Mouse (Mus musculus): ENCODE measurements around the gene Cpb2.

Gene Cpb2

DNA sequence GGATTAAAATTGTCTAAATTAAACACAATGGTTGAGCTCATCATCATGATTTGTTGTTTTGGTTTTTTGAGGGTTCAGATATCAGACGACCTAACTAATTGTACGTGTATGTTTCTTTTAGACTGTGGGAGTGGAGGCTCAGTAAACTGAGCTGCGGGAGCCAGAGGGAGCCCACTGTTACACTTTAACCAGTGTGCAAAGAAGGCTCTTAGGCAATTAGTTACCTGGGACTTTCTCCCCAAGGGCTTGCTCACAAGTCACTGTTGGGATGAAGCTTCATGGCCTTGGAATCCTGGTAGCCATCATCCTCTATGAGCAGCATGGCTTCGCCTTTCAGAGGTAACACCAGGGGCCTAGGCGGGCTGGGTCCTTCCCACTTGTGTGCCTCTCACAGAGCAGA, at the start of gene Cpb2:
Gene Cpb2, plus strand, starts transcription at position 201 of the 400 bp plus-strand sequence.
- DNase-seq (ENCODE audit: low read depth, low spot score): no peak

DNA sequence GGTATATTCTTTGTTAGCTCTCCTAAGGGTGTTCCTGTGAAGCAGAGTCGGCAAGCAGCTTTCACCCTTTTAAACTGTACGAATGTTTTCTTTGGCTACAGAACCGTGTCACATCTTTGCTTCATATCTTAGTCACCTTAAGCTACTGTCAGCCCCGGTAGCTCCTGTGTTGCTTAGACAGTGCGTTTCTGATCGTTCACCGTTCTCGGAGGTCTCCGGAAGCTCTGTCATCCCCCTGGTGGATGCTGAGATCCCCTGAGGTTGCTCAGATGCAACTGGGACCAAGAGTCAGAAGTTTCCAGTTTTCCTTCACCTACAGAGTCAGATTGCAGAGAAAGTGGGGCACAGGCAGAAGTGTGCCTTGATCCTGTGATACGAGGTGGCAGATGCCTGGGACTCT, 49.7 kb upstream of the Cpb2 start:
- no peak for DNase-seq (ENCODE audit: low read depth, low spot score)

DNA sequence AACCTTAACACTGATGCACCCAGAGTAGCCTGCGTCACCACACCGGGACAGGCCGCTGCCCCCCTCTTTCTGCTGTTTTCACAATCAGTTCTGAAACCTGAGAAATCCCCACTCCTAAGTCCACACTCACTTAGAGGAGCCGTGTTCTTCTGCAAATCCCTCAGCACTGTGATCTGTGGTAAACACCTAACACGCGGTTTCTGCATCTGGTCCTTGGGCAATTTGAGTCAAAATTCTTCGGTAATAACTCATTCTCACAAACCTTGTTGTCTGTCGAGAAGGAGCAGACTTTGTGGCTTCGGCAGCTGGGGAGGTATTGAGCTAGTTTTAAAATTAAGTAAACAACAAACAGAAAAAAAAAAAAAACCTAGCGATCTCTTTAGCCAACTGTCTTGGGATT, 49.2 kb upstream of the Cpb2 start:
- no peak for DNase-seq (ENCODE audit: low read depth, low spot score)

DNA sequence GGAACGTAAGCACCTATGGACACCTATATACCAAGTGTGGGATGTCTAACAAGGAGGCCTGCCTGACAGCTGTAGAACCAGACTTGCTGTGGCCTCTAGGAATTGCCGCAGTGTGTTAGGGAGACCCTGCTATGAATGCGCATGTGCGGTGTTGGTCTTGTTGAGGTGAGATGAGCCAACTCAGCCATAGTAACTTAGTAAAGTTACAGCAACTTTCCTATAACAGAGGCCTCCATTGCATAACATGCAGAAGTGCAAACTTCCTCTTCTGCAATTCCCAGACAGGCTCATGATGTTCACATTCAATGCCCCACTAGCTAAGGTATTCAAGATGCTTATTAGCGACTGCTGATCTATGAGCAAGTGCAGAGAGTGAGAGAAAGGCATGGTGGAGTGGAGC, 46.6 kb upstream of the Cpb2 start:
- DNase-seq (ENCODE audit: low read depth, low spot score): no peak

DNA sequence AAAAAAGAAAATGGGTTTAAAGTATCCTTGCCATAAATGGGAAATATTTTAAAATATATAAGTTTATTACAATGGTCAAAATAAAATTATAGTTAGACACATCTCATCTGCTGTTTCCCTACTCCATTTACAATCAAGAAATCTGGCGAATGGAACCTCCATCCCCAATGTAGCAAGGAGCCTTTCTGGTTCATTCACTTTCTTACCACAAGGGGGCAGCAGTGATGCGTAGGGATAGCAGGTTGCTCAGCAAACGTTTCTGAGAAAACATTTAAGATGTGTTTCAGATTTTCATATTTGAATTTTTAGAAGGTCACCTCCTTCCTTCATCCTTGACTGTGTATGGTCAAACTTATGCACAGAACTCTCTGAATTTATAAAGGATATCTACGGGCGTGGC, 45.1 kb upstream of the Cpb2 start:
- DNase-seq (ENCODE audit: low read depth, low spot score): peak; percentile 84

DNA sequence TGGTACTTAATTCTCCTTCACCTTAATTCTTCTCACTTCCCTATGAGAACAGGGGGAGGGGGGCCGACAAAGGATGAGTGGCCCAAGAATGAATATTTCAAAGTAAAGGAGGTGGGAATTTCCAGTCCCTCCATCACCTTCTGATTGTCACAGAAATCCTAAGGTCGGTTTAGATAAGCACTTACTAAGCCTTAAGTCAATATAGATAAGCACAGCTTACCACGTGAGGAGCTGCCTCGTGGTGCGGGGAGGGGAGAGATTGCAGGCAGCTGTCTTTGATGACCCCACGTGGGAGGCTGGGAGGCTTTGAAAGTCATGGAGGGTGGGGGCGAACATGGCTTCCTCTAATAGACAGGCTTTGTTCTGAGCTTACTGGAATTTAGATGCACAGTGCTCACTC, 44.4 kb upstream of the Cpb2 start:
- no peak for DNase-seq (ENCODE audit: low read depth, low spot score)

DNA sequence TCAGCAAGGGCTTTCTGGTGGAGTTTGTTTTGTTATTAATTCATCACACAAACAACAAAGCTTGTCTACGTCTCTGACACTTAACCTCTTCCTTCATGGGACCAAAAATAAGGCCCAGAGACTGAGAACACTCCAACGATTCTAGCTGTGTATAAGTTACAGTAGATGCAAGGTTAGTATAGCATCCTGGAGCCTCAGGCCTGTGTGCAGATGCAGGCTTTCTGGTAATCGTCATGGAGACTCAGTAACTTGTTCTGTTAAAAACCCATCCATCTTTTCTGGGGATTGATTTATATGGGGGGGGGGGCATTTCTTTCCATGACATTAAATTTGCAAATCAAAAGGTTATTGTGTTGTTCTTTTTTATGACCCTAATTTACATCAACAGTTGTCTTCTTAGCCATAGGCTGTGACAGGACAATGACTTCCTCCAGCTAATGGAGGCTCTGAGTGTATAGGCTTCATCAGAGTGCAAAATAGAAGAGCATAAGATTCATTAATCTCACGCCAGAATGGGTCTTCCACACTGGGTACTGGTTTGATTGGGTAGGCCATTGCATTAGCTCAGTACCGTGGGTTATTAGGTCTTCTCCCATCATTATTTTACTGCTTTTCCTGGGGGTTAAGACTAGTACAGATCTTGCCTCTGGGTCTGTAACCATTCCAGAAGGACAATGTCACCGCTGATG, 36.6 kb upstream of the Cpb2 start:
- DNase-seq (ENCODE audit: low read depth, low spot score): no peak

DNA sequence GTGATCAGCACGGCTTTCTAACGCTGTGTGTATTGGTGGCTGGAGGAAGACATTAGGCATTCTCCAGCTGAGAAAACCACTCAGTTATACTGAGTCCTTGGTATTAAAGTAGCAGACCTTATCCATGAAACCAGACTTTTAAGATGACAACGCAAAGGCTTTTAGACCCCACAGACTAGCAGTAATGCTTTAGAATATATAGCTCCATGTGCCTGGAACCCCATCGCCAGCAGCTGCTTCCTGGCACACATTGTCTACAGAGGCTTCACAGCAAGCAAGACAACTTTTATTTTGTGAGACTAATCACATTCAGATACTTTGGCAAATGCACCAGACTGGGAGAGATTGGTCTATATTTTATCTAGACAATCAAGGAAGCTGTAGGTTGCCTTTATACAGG, 35.8 kb upstream of the Cpb2 start:
- DNase-seq (ENCODE audit: low read depth, low spot score): no peak

DNA sequence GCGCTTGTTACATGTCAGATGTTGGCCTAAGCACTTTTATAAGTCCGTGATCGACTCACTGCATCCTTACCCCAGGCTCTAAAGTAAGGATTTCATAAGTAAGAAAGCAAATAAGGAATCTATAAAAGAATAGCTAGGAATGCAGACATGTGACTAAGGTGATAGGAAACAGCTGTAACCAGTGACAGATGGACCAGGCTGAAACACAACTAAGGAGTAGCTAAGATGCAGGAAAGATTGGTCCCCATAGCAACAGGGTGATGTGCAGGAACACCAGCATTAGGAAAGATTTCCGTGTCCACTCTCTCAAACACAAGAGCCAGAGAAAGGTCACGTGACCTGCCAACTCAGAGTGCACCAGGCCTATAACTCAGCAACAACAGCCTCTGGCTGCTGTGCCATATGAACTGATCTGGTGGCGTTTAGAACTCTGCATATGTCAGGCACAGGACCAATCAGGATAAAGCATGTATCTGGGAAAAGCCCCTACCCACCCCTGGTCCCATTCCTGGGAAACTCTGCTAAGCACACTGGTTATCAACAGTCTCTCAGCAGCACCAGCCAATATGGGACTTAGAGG, 33.4 kb upstream of the Cpb2 start:
- no peak for DNase-seq (ENCODE audit: low read depth, low spot score)

DNA sequence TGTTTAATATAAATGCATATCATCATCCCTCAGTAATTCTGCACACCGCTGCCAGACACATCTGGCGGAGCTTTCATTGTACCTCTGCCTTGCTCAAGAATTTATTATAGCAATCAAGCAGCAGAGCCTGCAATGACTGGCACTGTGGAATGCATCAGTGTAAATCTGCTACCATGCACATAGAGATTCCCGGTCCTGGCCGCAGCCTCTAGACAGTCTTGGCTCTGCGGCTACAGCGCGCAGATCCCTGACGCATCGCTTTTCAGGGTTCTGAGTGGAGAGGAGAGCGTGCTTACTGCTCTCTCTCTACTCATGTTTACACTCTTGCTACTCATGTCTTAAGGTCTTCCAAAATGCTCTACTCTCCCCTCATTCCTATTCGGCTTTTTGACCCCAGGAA, 28.3 kb upstream of the Cpb2 start:
- DNase-seq (ENCODE audit: low read depth, low spot score): no peak

DNA sequence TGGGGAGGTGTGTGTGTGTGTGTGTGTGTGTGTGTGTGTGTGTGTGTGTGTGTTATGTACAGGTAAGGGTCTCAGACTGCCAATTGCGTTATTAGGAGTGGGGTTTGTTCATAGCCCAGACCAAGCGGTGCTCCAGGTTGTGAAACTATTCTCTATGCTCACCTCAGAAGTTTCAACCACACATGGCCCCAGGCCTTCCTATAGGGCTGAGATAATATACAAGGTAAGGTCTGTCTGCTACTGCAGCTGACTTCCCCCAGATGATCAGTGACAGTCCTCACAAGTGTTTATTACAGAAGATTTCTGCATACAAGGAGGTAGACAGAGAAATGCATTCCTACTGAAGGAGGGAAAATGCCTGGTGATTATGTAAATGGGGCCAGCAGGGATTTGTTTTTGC, 23.2 kb upstream of the Cpb2 start:
- DNase-seq (ENCODE audit: low read depth, low spot score): no peak

DNA sequence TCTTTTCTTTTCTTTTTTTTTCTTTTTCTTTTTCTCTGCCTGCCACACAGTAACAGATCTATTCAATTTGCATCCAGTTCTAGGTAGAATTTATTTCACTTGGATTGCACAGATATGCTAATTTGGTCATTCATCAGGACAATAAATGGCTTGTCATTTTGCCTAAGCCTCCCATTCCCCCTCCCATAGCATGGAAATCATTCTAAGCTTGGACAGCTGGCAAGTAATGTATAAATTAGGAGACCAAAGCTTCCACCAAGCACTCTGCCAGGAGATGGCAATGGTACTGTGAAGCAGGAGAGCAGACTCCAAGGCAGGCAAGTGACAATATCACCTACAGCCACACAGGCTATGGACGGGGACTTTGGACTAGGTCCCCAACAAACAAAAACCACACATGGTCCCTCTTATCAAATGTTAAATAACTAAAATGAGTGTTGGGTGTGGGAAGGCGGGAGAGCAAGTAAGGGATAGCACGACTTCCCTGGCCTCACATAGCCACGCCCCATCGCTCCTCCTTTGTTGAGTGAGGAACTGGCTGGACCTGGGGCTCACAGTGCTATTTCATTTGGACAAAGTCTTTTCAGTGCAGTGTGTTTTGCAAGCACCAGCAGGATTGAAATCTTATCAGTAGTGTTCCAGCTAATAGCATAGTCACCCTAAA, 22.7 kb upstream of the Cpb2 start:
- no peak for DNase-seq (ENCODE audit: low read depth, low spot score)

DNA sequence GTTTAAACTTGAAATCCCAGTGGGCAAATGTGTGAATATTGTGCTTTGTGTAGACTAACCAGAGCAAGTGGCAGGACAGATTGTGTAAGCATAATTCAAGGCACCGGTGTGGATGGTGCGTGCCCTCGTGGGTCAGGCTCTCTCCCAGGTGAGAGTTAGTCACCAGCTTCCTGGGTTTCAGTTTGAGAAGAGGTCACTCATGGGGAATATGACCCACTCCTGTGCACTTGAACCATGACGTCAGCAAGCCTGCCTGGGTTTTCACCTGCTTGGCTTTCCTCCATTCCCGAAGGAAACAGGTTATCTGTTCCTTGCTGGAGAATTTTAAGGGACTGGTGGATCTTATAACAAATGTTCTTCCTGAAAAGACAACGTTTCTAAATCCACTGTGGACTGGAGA, 19.7 kb upstream of the Cpb2 start:
- DNase-seq (ENCODE audit: low read depth, low spot score): no peak

DNA sequence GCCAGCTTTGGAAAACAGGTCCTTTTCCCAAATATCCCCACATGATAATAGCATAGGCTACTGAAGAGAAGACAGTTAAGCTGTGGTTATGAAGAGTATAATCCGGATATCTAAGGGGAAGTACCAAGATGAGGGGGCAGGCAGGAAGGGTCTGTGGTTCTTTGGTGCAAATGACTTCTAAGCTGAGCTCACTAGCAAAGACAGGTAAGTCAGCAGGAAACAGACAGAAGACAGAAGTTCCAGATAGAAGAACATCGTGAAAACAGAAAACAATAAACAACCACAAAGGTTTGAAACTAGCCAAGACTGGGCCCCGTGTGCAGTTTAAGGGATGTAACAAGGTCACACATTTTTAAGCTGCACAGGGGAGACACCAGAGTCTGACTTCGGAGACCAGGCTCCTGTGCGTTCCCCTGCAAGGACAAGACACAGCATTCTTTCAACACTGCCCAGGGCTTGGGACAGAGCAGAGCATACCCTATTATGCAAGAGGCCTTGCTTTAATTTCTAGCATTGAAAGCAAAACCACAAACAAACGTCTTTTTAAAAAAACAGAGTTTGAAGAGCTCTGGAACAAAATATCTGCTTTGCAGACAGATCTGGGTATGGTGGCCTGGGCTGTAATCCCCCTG, 14.5 kb upstream of the Cpb2 start:
- DNase-seq (ENCODE audit: low read depth, low spot score): no peak

DNA sequence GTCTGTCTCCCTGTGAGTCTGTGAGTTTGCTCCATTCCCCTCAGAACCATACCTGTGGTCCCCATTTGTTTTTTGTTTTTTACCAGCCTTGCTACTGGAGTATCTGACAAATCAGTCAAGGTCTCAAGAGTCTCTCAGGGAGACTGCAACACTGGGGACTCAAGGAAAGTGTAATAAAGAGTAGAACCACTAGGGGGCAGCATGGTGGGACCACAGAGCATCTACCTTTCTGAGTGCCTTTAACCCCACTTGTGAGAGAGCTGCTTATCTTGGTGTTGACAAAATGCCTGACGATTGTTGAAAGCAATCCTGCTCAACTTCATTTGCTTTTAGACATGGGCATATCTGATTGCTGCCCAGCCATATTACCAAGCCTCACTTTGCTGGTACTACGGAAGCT, 12.3 kb upstream of the Cpb2 start:
- DNase-seq (ENCODE audit: low read depth, low spot score): peak; percentile 54

DNA sequence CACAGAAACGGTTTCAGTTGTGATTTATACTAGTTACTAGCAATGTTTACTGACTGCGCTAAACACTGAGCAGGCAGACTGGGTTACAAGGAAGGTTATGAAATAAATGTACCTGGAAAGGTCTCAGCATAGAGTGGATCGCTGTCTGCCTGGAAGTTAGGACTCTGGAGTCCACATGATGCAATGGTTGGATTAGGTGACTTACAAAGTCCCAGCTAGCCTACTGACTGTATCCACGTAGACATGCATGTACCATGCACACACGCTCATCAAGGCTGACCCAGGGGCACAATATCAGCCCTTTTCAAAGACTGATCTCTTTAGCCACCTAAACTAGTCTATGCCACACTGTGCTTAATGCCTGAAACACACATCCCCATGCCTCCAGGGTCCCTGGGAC, 9.0 kb upstream of the Cpb2 start:
- no peak for DNase-seq (ENCODE audit: low read depth, low spot score)

DNA sequence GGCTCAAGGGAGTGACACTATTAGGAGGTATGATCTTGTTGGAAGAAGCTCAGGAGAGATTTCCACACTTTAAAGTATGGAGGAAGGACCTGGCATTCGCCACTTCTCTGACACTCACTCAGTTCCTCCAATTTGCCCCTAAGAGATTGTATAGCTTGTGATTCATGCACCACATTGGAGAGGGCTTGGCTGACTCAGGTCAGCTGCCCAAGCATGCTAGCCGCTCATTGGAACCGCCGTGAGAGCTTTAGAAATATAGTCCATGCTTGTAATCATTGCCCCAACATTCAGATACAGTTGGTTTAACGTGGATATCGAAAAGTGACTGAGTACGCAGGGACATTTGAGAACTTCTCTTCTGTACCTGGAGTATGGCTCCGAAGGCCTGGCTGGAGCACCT, 6.5 kb upstream of the Cpb2 start:
- no peak for DNase-seq (ENCODE audit: low read depth, low spot score)

DNA sequence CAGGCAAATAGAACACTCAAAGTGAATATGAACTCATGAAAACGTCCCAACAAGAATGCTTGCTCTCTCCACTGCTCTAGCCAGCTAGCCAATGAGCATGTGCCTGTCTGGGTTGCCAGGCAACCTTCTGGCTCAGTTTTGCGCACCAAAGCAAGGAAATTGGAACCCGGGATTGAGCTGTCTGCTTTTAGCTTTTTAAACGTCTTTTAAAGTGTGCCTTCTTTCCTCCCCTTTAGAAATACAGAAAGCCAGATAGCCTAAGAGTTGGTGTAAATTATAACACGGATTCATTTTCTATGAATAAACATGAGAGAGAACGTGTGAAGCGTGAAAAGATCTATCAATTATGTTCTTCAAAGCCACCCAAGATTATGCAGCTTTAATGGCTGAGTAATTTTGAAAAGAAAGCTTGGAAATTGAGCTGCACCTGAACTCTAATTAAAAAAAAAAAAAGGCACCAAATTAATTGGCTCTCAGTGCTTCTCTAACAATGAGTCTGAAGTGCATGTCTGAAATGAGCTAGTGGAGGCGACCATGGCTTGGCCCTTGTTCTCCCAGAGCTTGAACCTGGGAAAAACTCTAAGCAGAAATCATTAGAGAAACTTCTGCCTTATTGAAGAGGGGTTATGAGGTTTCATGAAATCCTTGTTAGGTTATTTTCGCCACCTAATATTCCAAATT, 6.0 kb upstream of the Cpb2 start:
- DNase-seq (ENCODE audit: low read depth, low spot score): peak; percentile 69

DNA sequence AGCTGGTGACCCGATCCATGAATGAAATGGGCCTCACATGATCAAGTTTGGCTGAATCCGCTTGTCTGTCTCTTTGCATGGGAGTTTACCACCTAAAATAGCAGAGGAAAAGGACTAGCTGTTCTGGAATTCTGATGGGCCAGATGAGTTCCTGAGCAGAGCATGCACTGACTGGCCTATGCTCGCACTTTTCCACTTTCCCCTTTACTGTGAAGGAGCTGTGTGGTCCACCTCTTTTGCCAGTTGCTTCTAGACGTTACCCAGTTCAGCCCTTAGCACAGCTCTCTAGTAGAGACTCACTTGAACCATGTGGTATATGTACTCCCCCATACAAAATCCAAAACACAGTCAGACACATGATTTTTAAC, 5.5 kb upstream of the Cpb2 start:
- DNase-seq (ENCODE audit: low read depth, low spot score): no peak

DNA sequence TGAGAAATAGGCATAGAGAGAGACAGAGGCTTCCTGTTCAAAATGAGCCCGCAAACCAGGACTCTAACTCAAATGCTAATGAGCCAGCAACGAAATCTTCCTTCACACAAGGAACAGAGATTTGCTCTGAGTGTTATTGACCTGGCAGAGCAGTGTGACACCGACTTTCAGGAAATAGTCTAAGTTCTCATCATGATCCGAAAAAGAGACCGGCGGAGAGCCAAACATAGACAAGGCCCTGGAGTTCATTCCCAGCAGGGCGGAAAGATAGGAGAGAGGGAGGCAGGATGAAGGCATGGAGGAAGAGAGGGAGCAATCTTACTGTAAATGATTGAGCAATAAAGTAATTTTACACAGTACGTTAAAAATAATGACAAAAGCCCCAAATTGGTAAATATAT, 5.0 kb upstream of the Cpb2 start:
- DNase-seq (ENCODE audit: low read depth, low spot score): no peak

DNA sequence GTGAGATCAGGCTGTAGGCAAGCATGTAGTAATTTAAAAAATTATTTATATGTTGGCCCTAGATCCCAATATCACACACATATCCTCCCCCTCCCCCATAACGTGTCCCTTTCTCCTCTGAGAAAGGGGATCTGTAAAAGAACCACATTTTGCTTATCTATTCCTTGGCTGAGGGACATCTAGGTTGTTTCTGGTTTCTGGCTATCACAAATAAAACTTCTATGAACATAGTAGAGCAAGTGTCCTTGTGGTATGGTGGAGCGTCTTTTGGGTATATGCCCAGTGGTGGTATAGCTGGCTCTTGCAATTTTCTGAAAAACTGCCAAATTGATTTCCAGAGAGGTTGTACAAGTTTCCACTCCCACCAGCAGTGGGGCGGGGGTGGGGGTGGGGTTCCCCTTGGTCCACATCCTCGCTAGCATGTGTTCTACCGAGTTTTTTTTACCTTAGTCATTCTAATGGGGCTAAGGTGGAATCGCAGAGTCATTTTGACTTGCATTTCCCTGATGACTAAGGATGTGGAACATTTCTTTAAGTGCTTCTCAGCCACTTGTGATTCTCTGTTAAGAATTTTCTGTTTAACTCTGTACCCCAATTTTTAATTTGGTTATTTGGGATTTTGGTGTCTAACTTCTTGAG, 3.9 kb upstream of the Cpb2 start:
- DNase-seq (ENCODE audit: low read depth, low spot score): no peak

Data from brain, adult 2 months (tissue).